Mouse (Mus musculus) G1E (cell line): Measurements from ENCODE around the gene Fmo1. TPM values are rescaled to one million over a fixed set of nuclear protein-coding genes. Genes with fewer than 3 reads are reported as not detected.

Experiments used
- ATAC-seq: 2 replicates; pipeline ENCODE4 v1.8.0; 2016; ENCODE audit warnings: mild to moderate bottlenecking; ENCODE audit not compliant: insufficient number of reproducible peaks, poor library complexity, low FRiP score, severe bottlenecking; ENCODE audit errors: extremely low read depth
- DNase-seq: peaks from one replicate; pipeline ENCODE4 v3.0.0; 2012; ENCODE audit warnings: low spot score
- H3K27me3 ChIP-seq: 2 replicates; pipeline ENCODE4 v1.6.1; 2012; ENCODE audit warnings: mild to moderate bottlenecking, low read length, inconsistent platforms; ENCODE audit not compliant: insufficient read depth
- H3K36me3 ChIP-seq: replicated peaks from 2 replicates; pipeline ENCODE3; 2012; ENCODE audit warnings: mild to moderate bottlenecking, inconsistent platforms
- H3K4me1 ChIP-seq: 2 replicates; pipeline ENCODE4 v1.6.1; 2012; ENCODE audit warnings: low read depth, low read length, inconsistent platforms, mixed read lengths; ENCODE audit not compliant: insufficient read depth
- H3K4me3 ChIP-seq: 2 replicates; pipeline ENCODE4 v1.5.1; 2012; ENCODE audit warnings: low read depth, mild to moderate bottlenecking, inconsistent platforms, low read length, moderate library complexity, mixed read lengths
- H3K9me3 ChIP-seq: replicated peaks from 2 replicates; pipeline ENCODE4 v1.6.1; 2012; ENCODE audit warnings: inconsistent platforms
- CTCF ChIP-seq: IDR thresholded peaks from 2 replicates; pipeline ENCODE4 v1.5.1; 2012; ENCODE audit warnings: low read depth, low read length, inconsistent platforms, mixed read lengths
- GATA1 ChIP-seq: IDR thresholded peaks from 2 replicates; pipeline ENCODE4 v1.6.1; 2012; ENCODE audit warnings: borderline replicate concordance, low read length, inconsistent platforms, mixed read lengths
- GATA2 ChIP-seq: IDR thresholded peaks from 2 replicates; pipeline ENCODE4 v1.6.1; 2012; ENCODE audit warnings: low read depth, low read length, inconsistent platforms, borderline replicate concordance
- POLR2AphosphoS5 ChIP-seq: IDR thresholded peaks from 2 replicates; pipeline ENCODE4 v1.6.1; 2012; ENCODE audit warnings: low read depth, low read length, inconsistent platforms; ENCODE audit not compliant: insufficient replicate concordance
- TAL1 ChIP-seq: conservative IDR thresholded peaks from 2 replicates; pipeline ENCODE4 v1.6.1; 2012; ENCODE audit warnings: low read depth, low read length, inconsistent platforms, mixed read lengths
- polyA plus RNA-seq: library from polyadenylated mRNA; stranded (reverse); fragments of >175 nt; gene quantifications from 2 replicates; pipeline ENCODE4 v1.2.3, GENCODE M21; 2012
- total RNA-seq, 2 experiments: library from RNA; stranded (forward) in 1 of 2; stranded (reverse) in 1 of 2; fragments of 200-1000 nt in 1 of 2; fragments of >200 nt in 1 of 2; fragmentation: Nextera tagmentation in 1 of 2; gene quantifications; 2 replicates each; pipeline ENCODE4 v1.2.3; 2014 to 2017

Fmo1 gene
- total and polyA plus RNA-seq, 3 experiments: 0.82 TPM; not detected in 2

DNA sequence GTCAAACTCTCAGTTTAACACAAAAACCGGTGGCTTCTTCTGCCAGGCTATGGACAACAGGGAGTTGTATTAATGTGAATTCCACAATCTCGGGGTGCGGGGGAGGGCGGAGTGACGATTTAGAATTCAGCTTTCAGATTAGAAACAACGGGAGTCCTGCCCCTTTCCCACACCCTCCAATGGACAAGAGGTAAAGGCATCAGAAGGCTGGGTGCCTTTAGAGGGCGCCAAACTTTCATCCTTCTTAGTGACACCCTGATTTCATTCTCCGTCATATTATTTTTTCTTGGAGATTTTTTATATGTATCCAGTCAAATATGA lies 52.6 kb downstream of the Fmo1 start, which contains the start of gene Fmo4:
Fmo4 (minus strand) TSS at position 137 of the 321 bp plus-strand sequence.
- H3K36me3 ChIP-seq: no peaks in the 10 kb centered on the region
- H3K4me3 ChIP-seq: no peak within 1 kb of the TSS
- ATAC-seq (no peak), DNase-seq (no peak)
- no peak for TF ChIP-seq CTCF
- TF ChIP-seq POLR2AphosphoS5: no peak
- TF ChIP-seq GATA2: no peak
- TF ChIP-seq GATA1: no peak
- TF ChIP-seq TAL1: no peak
- H3K9me3 ChIP-seq: no peaks in the 10 kb centered on the region
- H3K27me3 ChIP-seq: peaks cover 6% of the 10 kb centered on the region
- no peaks in the 10 kb centered on the region for H3K4me1 ChIP-seq

DNA sequence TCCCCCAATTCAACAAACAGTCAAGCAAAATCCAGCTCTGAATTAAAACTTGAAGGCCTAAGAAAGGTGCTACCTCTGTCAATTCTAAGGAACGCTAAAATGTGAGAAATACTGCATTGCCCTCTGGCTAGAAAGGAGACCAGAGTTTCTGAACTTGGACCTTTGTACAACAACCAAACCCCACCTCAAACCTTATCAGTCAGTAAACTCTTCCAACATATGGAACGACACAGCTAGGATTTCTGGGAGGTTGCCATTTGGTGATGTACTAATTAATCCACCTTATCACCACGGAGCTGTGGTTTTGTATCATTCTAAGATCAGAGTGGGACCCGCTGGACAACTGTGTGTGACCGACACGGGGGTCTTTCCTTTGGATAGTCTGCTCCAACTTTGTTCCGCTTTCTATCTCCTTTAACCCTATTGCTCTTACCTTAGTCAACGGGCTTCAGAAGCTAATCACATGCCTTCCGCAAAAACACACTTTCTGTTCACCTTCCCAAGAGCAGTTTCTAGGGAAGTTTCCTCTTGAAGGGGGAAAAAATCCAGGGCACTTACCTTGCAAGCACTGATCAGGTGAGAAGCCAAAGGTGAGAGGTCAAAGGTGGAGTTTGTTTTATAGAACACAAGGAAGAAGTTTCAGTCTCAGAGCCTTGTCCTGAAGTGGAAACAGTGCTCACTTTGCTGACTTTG lies 53.1 kb downstream of the Fmo1 start:
- DNase-seq (no peak), ATAC-seq (no peak)
- Histone ChIP-seq H3K9me3 (no peaks in the 10 kb centered on the region), H3K36me3 (no peaks in the 10 kb centered on the region), H3K4me1 (no peaks in the 10 kb centered on the region), H3K4me3 (no peak overlapping the region), H3K27me3 (peaks cover 6% of the 10 kb centered on the region)
- no peak for TF ChIP-seq GATA2
- TF ChIP-seq GATA1: no peak
- TF ChIP-seq TAL1: no peak
- TF ChIP-seq CTCF: no peak
- no peak for TF ChIP-seq POLR2AphosphoS5

- ATAC-seq (no peak), DNase-seq (no peak)
- Histone ChIP-seq H3K9me3 (no peaks in the 10 kb centered on the region), H3K4me3 (no peak overlapping the region), H3K27me3 (peaks cover 6% of the 10 kb centered on the region), H3K4me1 (no peaks in the 10 kb centered on the region), H3K36me3 (no peaks in the 10 kb centered on the region)
- TF ChIP-seq GATA1 (no peak), CTCF (no peak), TAL1 (no peak), POLR2AphosphoS5 (no peak), GATA2 (no peak)
Observed at GRCm38 (mm10) chr1:162808541-162808940, 57.9 kb downstream of the Fmo1 start.

GRCm38 (mm10) chr1:162807441-162807840 lies 59.0 kb downstream of the Fmo1 start:
- no peak for DNase-seq
- H3K27me3 ChIP-seq: peaks cover 6% of the 10 kb centered on the region
- TF ChIP-seq GATA2: no peak
- TF ChIP-seq POLR2AphosphoS5: no peak
- no peak for TF ChIP-seq TAL1
- TF ChIP-seq CTCF: no peak
- TF ChIP-seq GATA1: no peak
- H3K9me3 ChIP-seq: no peaks in the 10 kb centered on the region
- ATAC-seq: no peak
- H3K36me3 ChIP-seq: no peaks in the 10 kb centered on the region
- no peak overlapping the region for H3K4me3 ChIP-seq
- H3K4me1 ChIP-seq: no peaks in the 10 kb centered on the region

GRCm38 (mm10) chr1:162805011-162805410 lies 61.4 kb downstream of the Fmo1 start:
- Histone ChIP-seq H3K4me3 (no peak overlapping the region), H3K27me3 (peaks cover 3% of the 10 kb centered on the region; the same call in 1 of the 2 replicates), H3K9me3 (no peaks in the 10 kb centered on the region), H3K4me1 (no peaks in the 10 kb centered on the region), H3K36me3 (no peaks in the 10 kb centered on the region)
- no peak for TF ChIP-seq GATA2
- TF ChIP-seq POLR2AphosphoS5: no peak
- TF ChIP-seq TAL1: no peak
- no peak for TF ChIP-seq GATA1
- TF ChIP-seq CTCF: no peak
- no peak for ATAC-seq
- DNase-seq: no peak

GRCm38 (mm10) chr1:162796441-162796840 lies 70.0 kb downstream of the Fmo1 start:
- DNase-seq: no peak
- no peak for ATAC-seq
- no peaks in the 10 kb centered on the region for H3K27me3 ChIP-seq
- H3K4me3 ChIP-seq: no peak overlapping the region
- no peak for TF ChIP-seq GATA2
- TF ChIP-seq TAL1: no peak
- TF ChIP-seq GATA1: no peak
- TF ChIP-seq POLR2AphosphoS5: no peak
- no peak for TF ChIP-seq CTCF
- H3K36me3 ChIP-seq: no peaks in the 10 kb centered on the region
- H3K4me1 ChIP-seq: no peaks in the 10 kb centered on the region
- no peaks in the 10 kb centered on the region for H3K9me3 ChIP-seq
